Mouse (Mus musculus) forebrain, embryonic 16.5 days (tissue): Measurements from ENCODE around the gene Rhog. TPM values are rescaled to one million over a fixed set of nuclear protein-coding genes. Genes with fewer than 3 reads are reported as not detected.
A peak's percentile ranks its signal among the peaks of the same experiment; 100 is the strongest.

ENCODE experiments used
- ATAC-seq: fragments of 200-750 bp; cut with Nextera tagmentation; 2 replicates; pipeline ENCODE4 v1.8.0; 2017; ENCODE audit warnings: mild to moderate bottlenecking, moderate library complexity
- H3K27ac ChIP-seq: fragments of 300-500 bp; sonication (generic); 2 replicates; pipeline ENCODE4 v1.5.1; 2014; ENCODE audit warnings: low read length, control low read depth
- H3K27me3 ChIP-seq: fragments of 300-500 bp; sonication (generic); replicated peaks from 2 replicates; pipeline ENCODE4 v1.6.1; 2014; ENCODE audit warnings: low read length; ENCODE audit not compliant: control insufficient read depth, insufficient read depth
- H3K36me3 ChIP-seq: fragments of 300-500 bp; sonication (generic); 2 replicates; pipeline ENCODE4 v1.6.1; 2014; ENCODE audit not compliant: control insufficient read depth, insufficient read depth
- H3K4me1 ChIP-seq: fragments of 300-500 bp; sonication (generic); replicated peaks from 2 replicates; pipeline ENCODE4 v1.6.1; 2014; ENCODE audit warnings: low read length; ENCODE audit not compliant: control insufficient read depth, insufficient read depth
- H3K4me2 ChIP-seq: fragments of 300-500 bp; sonication (generic); 2 replicates; pipeline ENCODE4 v1.6.1; 2014; ENCODE audit warnings: mild to moderate bottlenecking, low read length, control low read depth
- H3K4me3 ChIP-seq: fragments of 300-500 bp; sonication (generic); replicated peaks from 2 replicates; pipeline ENCODE4 v1.5.1; 2014; ENCODE audit warnings: mild to moderate bottlenecking, low read length, control low read depth
- H3K9ac ChIP-seq: fragments of 300-500 bp; sonication (generic); replicated peaks from 2 replicates; pipeline ENCODE4 v1.6.1; 2014; ENCODE audit warnings: low read depth, low read length, control low read depth
- H3K9me3 ChIP-seq: fragments of 300-500 bp; sonication (generic); 2 replicates; pipeline ENCODE4 v1.6.1; 2016; ENCODE audit warnings: low read length; ENCODE audit not compliant: control insufficient read depth
- WGBS: fragments of 180-500 bp; shearing (Covaris S2); extraction: QIAGEN DNeasy Blood & Tissue Kit; methylation state at CpG from one replicate; pipeline ENCODE4 v1.1.7; 2014; 5-methylcytosine and 5-hydroxymethylcytosine counted together
- polyA plus RNA-seq: library from polyadenylated mRNA; unstranded; fragments of >200 nt; fragmentation: Nextera tagmentation; extraction: Ambion mirVana; gene quantifications from 2 replicates; pipeline ENCODE4 v1.2.1, GENCODE M21; 2015

Rhog gene
- polyA plus RNA-seq, 1 experiment from 2014 or later: 15.4 TPM

- peak; percentile 76 for ATAC-seq
- 16% methylated on average over 4 of the region's 4 CpGs for WGBS
- H3K36me3 ChIP-seq: no peaks in the 10 kb centered on the region
- no peaks in the 10 kb centered on the region for H3K4me1 ChIP-seq
- H3K4me2 ChIP-seq: no peak overlapping the region
- no peaks in the 10 kb centered on the region for H3K27me3 ChIP-seq
- no peak overlapping the region for H3K4me3 ChIP-seq
- H3K9me3 ChIP-seq: no peaks in the 10 kb centered on the region
- H3K9ac ChIP-seq: no peak overlapping the region
- H3K27ac ChIP-seq: no peak overlapping the region
Observed at GRCm38 (mm10) chr7:102258189-102258588, 2.3 kb upstream of the Rhog start.

- Histone ChIP-seq H3K36me3 (no peaks in the 10 kb centered on the region), H3K4me1 (no peaks in the 10 kb centered on the region), H3K27me3 (no peaks in the 10 kb centered on the region), H3K4me2 (no peak overlapping the region), H3K9me3 (no peaks in the 10 kb centered on the region), H3K4me3 (no peak overlapping the region), H3K27ac (no peak overlapping the region), H3K9ac (no peak overlapping the region)
- ATAC-seq: no peak
- WGBS: 86% methylated on average over 3 of the region's 3 CpGs
Observed at GRCm38 (mm10) chr7:102256636-102257035, 782 bp upstream of the Rhog start.

GRCm38 (mm10) chr7:102253631-102254030, 2.2 kb downstream of the Rhog start:
- no peak for ATAC-seq
- no peaks in the 10 kb centered on the region for H3K27me3 ChIP-seq
- no peak overlapping the region for H3K4me2 ChIP-seq
- no peak overlapping the region for H3K9ac ChIP-seq
- no peaks in the 10 kb centered on the region for H3K9me3 ChIP-seq
- peaks cover 18% of the 10 kb centered on the region for H3K4me1 ChIP-seq
- no peak overlapping the region for H3K4me3 ChIP-seq
- H3K36me3 ChIP-seq: no peaks in the 10 kb centered on the region
- no peak overlapping the region for H3K27ac ChIP-seq
- WGBS: 85% methylated on average over 1 of the region's 1 CpGs

GRCm38 (mm10) chr7:102250631-102251214, 5.1 kb downstream of the Rhog start:
- Histone ChIP-seq H3K27ac (peak overlapping the region; percentile 71), H3K4me1 (peaks cover 27% of the 10 kb centered on the region), H3K4me2 (peak overlapping the region; percentile 94), H3K36me3 (no peaks in the 10 kb centered on the region), H3K27me3 (no peaks in the 10 kb centered on the region), H3K9me3 (no peaks in the 10 kb centered on the region), H3K9ac (peak overlapping the region; percentile 84), H3K4me3 (peak overlapping the region; percentile 62)
- ATAC-seq: peak; percentile 81
- under 1% methylated on average over 32 of the region's 33 CpGs for WGBS

- Histone ChIP-seq H3K9ac (peak overlapping the region; percentile 84), H3K4me2 (peak overlapping the region; percentile 94), H3K27ac (peak overlapping the region; percentile 71), H3K36me3 (no peaks in the 10 kb centered on the region), H3K4me3 (peak overlapping the region; percentile 62), H3K4me1 (peaks cover 27% of the 10 kb centered on the region), H3K27me3 (no peaks in the 10 kb centered on the region), H3K9me3 (no peaks in the 10 kb centered on the region)
- peak; percentile 80 for ATAC-seq
- WGBS: under 1% methylated on average over 35 of the region's 49 CpGs
Observed at GRCm38 (mm10) chr7:102249896-102250630, 5.8 kb downstream of the Rhog start.

GRCm38 (mm10) chr7:102249531-102249895, 6.3 kb downstream of the Rhog start:
- H3K36me3 ChIP-seq: no peaks in the 10 kb centered on the region
- peak; percentile 31 for ATAC-seq
- peak overlapping the region; percentile 62 for H3K4me3 ChIP-seq
- peak overlapping the region; percentile 94 for H3K4me2 ChIP-seq
- H3K27me3 ChIP-seq: no peaks in the 10 kb centered on the region
- H3K4me1 ChIP-seq: peaks cover 27% of the 10 kb centered on the region
- under 1% methylated on average over 23 of the region's 23 CpGs for WGBS
- H3K9ac ChIP-seq: peak overlapping the region; percentile 84
- peak overlapping the region; percentile 42; the same call in 1 of the 2 replicates for H3K27ac ChIP-seq
- no peaks in the 10 kb centered on the region for H3K9me3 ChIP-seq

GRCm38 (mm10) chr7:102248691-102249404, 7.0 kb downstream of the Rhog start:
- no peak overlapping the region for H3K27ac ChIP-seq
- peak overlapping the region; percentile 94 for H3K4me2 ChIP-seq
- 26% methylated on average over 16 of the region's 16 CpGs for WGBS

GRCm38 (mm10) chr7:102246956-102247797, 8.7 kb downstream of the Rhog start:
- 59% methylated on average over 12 of the region's 12 CpGs for WGBS

More at GRCm38 (mm10) chr7:102248691-102249404, 7.0 kb downstream of the Rhog start:
- no peaks in the 10 kb centered on the region for H3K9me3 ChIP-seq
- H3K4me3 ChIP-seq: peak overlapping the region; percentile 62
- peaks cover 27% of the 10 kb centered on the region for H3K4me1 ChIP-seq
- no peaks in the 10 kb centered on the region for H3K36me3 ChIP-seq
- H3K9ac ChIP-seq: peak overlapping the region; percentile 84; the same call in 1 of the 2 replicates
- no peak for ATAC-seq
- no peaks in the 10 kb centered on the region for H3K27me3 ChIP-seq

More at GRCm38 (mm10) chr7:102246956-102247797, 8.7 kb downstream of the Rhog start:
- ATAC-seq: no peak
- H3K9me3 ChIP-seq: no peaks in the 10 kb centered on the region
- no peak overlapping the region for H3K4me2 ChIP-seq
- no peak overlapping the region for H3K9ac ChIP-seq
- no peak overlapping the region for H3K4me3 ChIP-seq
- H3K36me3 ChIP-seq: no peaks in the 10 kb centered on the region
- H3K4me1 ChIP-seq: peaks cover 27% of the 10 kb centered on the region
- no peak overlapping the region for H3K27ac ChIP-seq
- H3K27me3 ChIP-seq: no peaks in the 10 kb centered on the region
